In the genomic region with DNA sequence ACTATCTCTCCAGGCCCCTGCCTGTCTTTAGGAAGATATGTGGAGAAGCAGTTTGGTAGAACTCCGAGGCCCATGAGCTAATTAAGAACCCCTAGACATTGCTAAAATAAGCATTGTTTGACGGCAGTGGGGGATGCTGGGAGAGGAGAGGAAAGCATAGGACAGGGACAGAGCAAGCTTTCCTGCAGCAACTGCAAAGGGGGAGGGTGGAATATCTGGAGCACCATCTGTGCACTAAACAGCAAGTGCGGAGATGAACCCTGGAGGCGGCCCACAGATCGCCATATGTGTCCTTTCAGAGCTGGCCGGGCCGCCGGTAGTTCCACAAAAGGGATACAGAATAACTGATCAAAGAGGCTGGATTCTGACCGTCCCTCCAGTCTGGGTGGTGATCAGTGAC, we compare ENCODE assay signal across 8 mouse cellular contexts. TPM values are rescaled to one million over a fixed set of nuclear protein-coding genes. Genes with fewer than 3 reads are reported as not detected.
DNase-seq lines count a peak whose midpoint lies in the region; ATAC-seq lines count a peak whose summit lies in the region.

No protein-coding gene starts in this region.

- 62% methylated on average over 9 of the region's 9 CpGs for WGBS in embryonic facial prominence, embryonic 14.5 days
- WGBS in embryonic facial prominence, embryonic 10.5 days, result 78% methylated on average over 9 of the region's 9 CpGs
- WGBS in forebrain, embryonic 13.5 days, result 59% methylated on average over 9 of the region's 9 CpGs

- DNase-seq in embryonic facial prominence, embryonic 14.5 days (ENCODE audit: low spot score), result peak; percentile 25
- DNase-seq in embryonic facial prominence, embryonic 10.5 days (ENCODE audit: low spot score), result no peak
- peak; percentile 39 to 46 for DNase-seq in layer of hippocampus, postnatal 10 days (ENCODE audit: low spot score in 2 of 2)
- peak; percentile 52 for DNase-seq in retina, embryonic 14.5 days (ENCODE audit: low spot score)
- no peak for DNase-seq in ovary, postnatal 10 days (ENCODE audit: low spot score)
- no peak for DNase-seq in heart, postnatal 10 days
- DNase-seq in urinary bladder, postnatal 14 days (ENCODE audit: low spot score), result no peak

- H3K27ac ChIP-seq in embryonic facial prominence, embryonic 14.5 days (replicated peaks; ENCODE audit: low read depth, low read length), result no peak overlapping the region
- H3K27ac ChIP-seq in embryonic facial prominence, embryonic 10.5 days (replicated peaks), result no peak overlapping the region
- H3K27ac ChIP-seq in forebrain, embryonic 13.5 days, result peak overlapping the region; percentile 57; the same call in 1 of the 2 replicates

- H3K36me3 ChIP-seq in embryonic facial prominence, embryonic 14.5 days (ENCODE audit: control insufficient read depth, insufficient read depth, low read length), result no peaks in the 10 kb centered on the region
- H3K36me3 ChIP-seq in embryonic facial prominence, embryonic 10.5 days (replicated peaks), result no peaks in the 10 kb centered on the region
- no peaks in the 10 kb centered on the region for H3K36me3 ChIP-seq in forebrain, embryonic 13.5 days (ENCODE audit: poor library complexity, severe bottlenecking)

- no peaks in the 10 kb centered on the region for H3K9me3 ChIP-seq in embryonic facial prominence, embryonic 14.5 days (ENCODE audit: control insufficient read depth, low read length)
- H3K9me3 ChIP-seq in embryonic facial prominence, embryonic 10.5 days, result no peaks in the 10 kb centered on the region
- H3K9me3 ChIP-seq in forebrain, embryonic 13.5 days (replicated peaks), result no peaks in the 10 kb centered on the region

- H3K27me3 ChIP-seq in embryonic facial prominence, embryonic 14.5 days (replicated peaks; ENCODE audit: control insufficient read depth, insufficient read depth, low read length), result no peaks in the 10 kb centered on the region
- H3K27me3 ChIP-seq in embryonic facial prominence, embryonic 10.5 days (replicated peaks; ENCODE audit: low read depth, poor library complexity, severe bottlenecking), result no peaks in the 10 kb centered on the region
- H3K27me3 ChIP-seq in forebrain, embryonic 13.5 days, result no peaks in the 10 kb centered on the region

- H3K4me1 ChIP-seq in embryonic facial prominence, embryonic 14.5 days (ENCODE audit: control insufficient read depth, insufficient read depth, low read length), result no peaks in the 10 kb centered on the region
- no peaks in the 10 kb centered on the region for H3K4me1 ChIP-seq in embryonic facial prominence, embryonic 10.5 days
- H3K4me1 ChIP-seq in forebrain, embryonic 13.5 days, result peaks cover 7% of the 10 kb centered on the region; the same call in 1 of the 2 replicates

- no peak for ATAC-seq in embryonic facial prominence, embryonic 14.5 days (ENCODE audit: low read depth)
- no peak for ATAC-seq in forebrain, embryonic 13.5 days

- H3K4me2 ChIP-seq in embryonic facial prominence, embryonic 14.5 days (ENCODE audit: low read depth, low read length), result no peak overlapping the region
- H3K4me2 ChIP-seq in forebrain, embryonic 13.5 days, result no peak overlapping the region

- no peak overlapping the region for H3K4me3 ChIP-seq in embryonic facial prominence, embryonic 14.5 days (ENCODE audit: low read depth, low read length)
- H3K4me3 ChIP-seq in embryonic facial prominence, embryonic 10.5 days, result no peak overlapping the region
- no peak overlapping the region for H3K4me3 ChIP-seq in forebrain, embryonic 13.5 days

- H3K9ac ChIP-seq in embryonic facial prominence, embryonic 14.5 days (ENCODE audit: low read depth, low read length), result no peak overlapping the region
- no peak overlapping the region for H3K9ac ChIP-seq in forebrain, embryonic 13.5 days

- intact Hi-C loops in heart, postnatal 10 days (cut with DNase I), result no loop called here

RNA-seq across cellular contexts. Expression of gene Pgbd5, which starts 37.2 kb away (rescaled TPM):
- polyA plus RNA-seq in embryonic facial prominence, embryonic 14.5 days (2014; fragmentation: Nextera tagmentation; extraction: Ambion mirVana), result 2.6 and 3.3 TPM in 2 replicates
- 1.1 and 1.3 TPM in 2 replicates for polyA plus RNA-seq in embryonic facial prominence, embryonic 10.5 days (2016; fragmentation: Nextera tagmentation; extraction: Ambion mirVana)
- 5.9 and 6.3 TPM in 2 replicates for polyA plus RNA-seq in forebrain, embryonic 13.5 days (2015; fragmentation: Nextera tagmentation; extraction: Ambion mirVana)
- 100 to 1,000 TPM; 102 to 111 TPM for total RNA-seq in layer of hippocampus, postnatal 10 days (2021)
- 1 to 10 TPM; 2.5 to 3.9 TPM for total RNA-seq in heart, postnatal 10 days (2021)

RNA-seq across cellular contexts. Expression of gene Cog2, which starts 43.9 kb away (rescaled TPM):
- 36.6 and 39.0 TPM in 2 replicates for polyA plus RNA-seq in embryonic facial prominence, embryonic 14.5 days (2014; fragmentation: Nextera tagmentation; extraction: Ambion mirVana)
- 41.8 and 41.9 TPM in 2 replicates for polyA plus RNA-seq in embryonic facial prominence, embryonic 10.5 days (2016; fragmentation: Nextera tagmentation; extraction: Ambion mirVana)
- 36.1 and 40.3 TPM in 2 replicates for polyA plus RNA-seq in forebrain, embryonic 13.5 days (2015; fragmentation: Nextera tagmentation; extraction: Ambion mirVana)
- 10 to 100 TPM; 34.7 to 38.7 TPM for total RNA-seq in layer of hippocampus, postnatal 10 days (2021)
- 10 to 100 TPM; 22.5 to 28.2 TPM for total RNA-seq in heart, postnatal 10 days (2021)

Comparison
In these comparisons a context has a peak if more than half of its experiments do, and no peak if none do; other contexts are left out.
1. DNase-seq: peak in embryonic facial prominence, embryonic 14.5 days (single experiment), layer of hippocampus, postnatal 10 days (2 of 2) and retina, embryonic 14.5 days (single experiment); none in embryonic facial prominence, embryonic 10.5 days (single experiment), ovary, postnatal 10 days (single experiment), heart, postnatal 10 days (0 of 2) and urinary bladder, postnatal 14 days (single experiment).